Mouse (Mus musculus) mouse trophoblast stem cell (cell line): ENCODE measurements around the gene Tagap.

Source experiments
- in situ Hi-C, 2 experiments: fragments of 300-500 bp; cut with MseI, MboI; formaldehyde crosslinking; loops; 2 replicates in 1 of 2; 3 replicates in 1 of 2; pipeline ENCODE4 v1.15.1; 2025

The Tagap gene

DNA sequence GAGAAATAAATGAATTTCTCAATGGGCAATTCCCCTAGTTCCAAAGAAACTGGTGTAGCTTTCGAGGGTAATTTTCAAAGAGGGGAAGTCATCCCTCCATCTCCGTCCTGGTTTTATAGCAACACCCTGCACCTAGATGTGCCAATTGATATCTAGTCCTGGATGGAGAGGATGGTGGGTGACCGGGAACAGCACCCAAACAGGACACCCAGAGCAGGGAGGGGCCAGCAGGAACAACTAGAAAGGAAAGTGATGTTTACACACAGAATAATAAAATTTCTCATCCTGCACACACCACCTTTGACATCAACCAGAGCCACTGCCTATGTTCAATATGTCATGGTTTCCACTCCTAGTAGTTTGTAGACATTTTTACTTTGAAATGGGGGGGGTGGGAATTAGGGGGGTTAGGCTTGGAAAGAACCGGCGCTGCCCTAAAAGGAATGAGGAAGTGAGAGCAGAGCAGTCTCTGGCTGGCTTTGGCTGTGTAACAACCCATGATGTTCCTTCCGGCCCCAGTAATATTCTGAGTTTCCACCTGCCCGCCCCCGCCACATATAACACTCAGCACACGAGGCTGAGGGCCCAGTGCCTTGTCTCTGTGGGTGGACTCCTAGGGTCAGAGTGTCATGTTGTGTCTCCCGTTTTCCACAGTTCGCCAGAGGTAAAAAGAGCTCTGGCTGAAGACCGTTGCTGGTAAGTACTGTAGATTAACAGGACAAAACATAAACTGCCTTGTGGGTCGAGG is at the start of gene Tagap:
Gene Tagap (plus strand): TSS at position 588 of the 748 bp plus-strand sequence.
- in situ Hi-C loops = no loop called here

GRCm38 (mm10) chr17:7876541-7876940 is 49.3 kb upstream of the Tagap start:
- in situ Hi-C loops = no loop called here

DNA sequence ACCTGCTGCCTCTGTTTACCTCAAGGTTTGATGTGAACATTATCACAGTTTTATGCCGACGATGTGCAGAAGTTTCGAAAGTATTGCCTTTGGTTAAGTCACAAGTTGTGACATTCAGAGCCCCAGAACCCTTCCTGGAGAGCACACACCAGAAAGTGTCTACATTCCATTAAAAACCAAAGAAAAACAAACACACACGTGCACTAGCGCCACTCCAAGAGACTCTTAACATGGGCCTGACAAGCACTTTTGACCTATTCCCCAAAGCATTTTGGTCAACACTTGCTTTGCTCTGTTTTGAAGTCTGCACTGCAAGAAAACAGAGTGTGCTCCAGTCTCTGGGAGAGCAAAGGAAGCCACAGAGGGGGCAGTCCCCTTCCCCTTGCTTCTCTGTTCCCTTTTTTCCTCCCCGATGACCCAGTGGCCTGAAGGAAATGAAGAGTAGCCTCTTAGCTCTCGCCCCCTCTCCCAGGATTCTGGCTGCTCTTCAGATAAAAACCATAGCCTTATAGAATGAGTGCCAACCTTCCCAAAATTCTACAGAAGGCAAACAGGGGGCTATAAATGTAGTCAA is 48.5 kb upstream of the Tagap start:
- in situ Hi-C loops = no loop called here

GRCm38 (mm10) chr17:7877878-7878277 is 47.9 kb upstream of the Tagap start:
- in situ Hi-C loops = no loop called here

DNA sequence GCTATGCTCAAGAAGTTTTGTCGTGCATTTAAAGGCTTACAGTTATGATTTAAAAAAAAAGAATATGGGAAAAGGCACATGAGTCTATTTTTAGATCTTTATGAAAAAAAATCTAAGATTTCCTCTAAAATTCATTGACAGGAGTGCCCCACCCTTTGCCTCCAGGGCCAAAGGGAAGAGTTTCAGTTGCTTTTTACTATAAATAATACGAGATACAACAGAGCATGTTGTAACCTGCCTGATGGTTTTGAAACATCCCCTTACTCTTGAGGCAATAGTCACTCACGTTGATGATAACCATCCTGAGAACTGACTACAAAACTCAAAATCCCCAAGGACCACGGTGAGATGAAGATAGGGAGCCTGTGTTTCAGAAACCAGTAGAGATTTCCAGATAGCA is 46.3 kb upstream of the Tagap start:
- in situ Hi-C loops = no loop called here

GRCm38 (mm10) chr17:7883126-7883525 is 42.7 kb upstream of the Tagap start:
- in situ Hi-C loops = no loop called here

DNA sequence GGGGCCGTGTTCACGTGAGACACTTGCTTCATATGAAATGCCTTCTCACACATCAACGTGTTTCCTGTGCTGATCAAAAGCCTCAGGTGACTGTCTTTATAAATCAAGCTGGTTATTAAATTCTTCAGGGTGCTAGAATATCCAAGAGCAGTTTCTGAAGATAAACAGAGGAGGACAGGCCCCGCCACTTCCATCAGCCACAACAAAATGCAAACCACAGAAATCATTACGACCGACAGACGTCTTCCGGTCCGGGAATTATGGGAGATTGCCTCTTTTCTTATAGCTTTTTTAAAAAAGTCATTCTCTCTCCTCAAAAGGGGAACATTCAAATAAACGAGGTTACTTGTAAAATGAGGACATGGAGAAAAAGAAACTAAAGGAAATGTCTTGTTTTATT is 41.2 kb upstream of the Tagap start:
- in situ Hi-C loops = no loop called here

- in situ Hi-C loops = no loop called here
Measured at GRCm38 (mm10) chr17:7887071-7887815, 38.6 kb upstream of the Tagap start.

DNA sequence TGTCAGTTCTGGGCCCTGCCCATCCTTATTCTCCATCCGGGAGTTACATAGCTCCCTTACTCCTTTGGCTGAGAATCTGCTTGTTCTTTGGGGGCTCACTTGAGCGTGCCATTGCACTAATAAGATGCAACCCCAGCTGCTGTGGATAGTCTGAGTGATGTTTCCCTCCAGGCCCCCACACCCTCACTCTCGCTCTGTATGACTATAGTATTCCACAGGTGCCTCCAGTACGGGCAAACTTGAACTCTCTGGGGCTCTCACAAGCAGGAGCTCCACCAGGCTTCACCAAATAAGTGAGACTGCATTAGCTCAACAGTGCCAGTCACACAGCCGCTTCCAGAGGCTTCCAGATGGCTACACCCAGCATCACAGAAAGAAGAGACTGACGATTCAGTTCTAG is 37.5 kb upstream of the Tagap start:
- in situ Hi-C loops = no loop called here

- in situ Hi-C loops = no loop called here
Measured at GRCm38 (mm10) chr17:7889026-7889425, 36.8 kb upstream of the Tagap start.

- in situ Hi-C loops = no loop called here
Measured at GRCm38 (mm10) chr17:7892676-7893075, 33.1 kb upstream of the Tagap start.

- in situ Hi-C loops = no loop called here
Measured at GRCm38 (mm10) chr17:7894094-7894493, 31.7 kb upstream of the Tagap start.

- in situ Hi-C loops = no loop called here
Measured at GRCm38 (mm10) chr17:7896047-7896635, 29.7 kb upstream of the Tagap start.

- in situ Hi-C loops = no loop called here
Measured at GRCm38 (mm10) chr17:7897120-7897519, 28.7 kb upstream of the Tagap start.

DNA sequence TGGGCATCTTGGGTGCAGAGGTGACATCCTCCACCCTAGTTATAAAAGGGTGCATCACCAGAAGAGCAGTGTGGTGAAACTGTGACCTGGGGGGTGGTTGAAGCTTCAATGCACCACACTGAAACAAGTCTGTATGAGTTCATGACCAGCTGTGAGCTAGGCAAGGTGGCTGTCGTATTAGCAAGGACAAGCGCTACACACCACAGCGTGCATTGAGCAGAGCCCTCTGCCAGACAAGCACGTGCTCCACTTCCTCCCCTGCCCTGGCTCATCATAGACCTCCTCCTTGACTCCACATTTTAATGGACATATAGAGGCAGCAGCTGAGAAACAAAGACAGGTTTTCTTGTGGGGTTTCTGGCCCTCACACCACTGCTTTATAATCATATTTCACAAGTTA is 28.0 kb upstream of the Tagap start:
- in situ Hi-C loops = no loop called here

- in situ Hi-C loops = no loop called here
Measured at GRCm38 (mm10) chr17:7899233-7899632, 26.6 kb upstream of the Tagap start.

- in situ Hi-C loops = no loop called here
Measured at GRCm38 (mm10) chr17:7899961-7900360, 25.8 kb upstream of the Tagap start.

- in situ Hi-C loops = no loop called here
Measured at GRCm38 (mm10) chr17:7901536-7901935, 24.3 kb upstream of the Tagap start.

DNA sequence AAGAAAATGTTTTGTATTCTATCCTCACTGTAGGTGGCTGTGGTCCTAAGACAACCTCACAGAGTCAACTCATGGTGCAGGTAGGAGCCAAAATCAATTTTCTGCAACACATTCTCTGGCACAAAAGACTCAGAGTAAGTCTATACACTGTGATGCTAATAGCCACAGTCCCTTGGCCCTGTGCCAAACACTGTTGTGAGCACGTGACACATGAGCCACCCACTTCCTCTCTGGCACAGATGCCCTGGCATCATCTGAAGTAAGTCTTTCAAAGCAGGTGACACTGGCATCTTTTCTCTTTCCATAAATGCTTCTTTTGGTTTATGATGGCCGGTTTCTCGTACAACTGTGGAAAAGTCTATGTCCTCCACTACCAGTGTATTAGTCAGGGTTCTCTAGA is 23.4 kb upstream of the Tagap start:
- in situ Hi-C loops = no loop called here

GRCm38 (mm10) chr17:7904992-7905391 is 20.8 kb upstream of the Tagap start:
- in situ Hi-C loops = no loop called here

DNA sequence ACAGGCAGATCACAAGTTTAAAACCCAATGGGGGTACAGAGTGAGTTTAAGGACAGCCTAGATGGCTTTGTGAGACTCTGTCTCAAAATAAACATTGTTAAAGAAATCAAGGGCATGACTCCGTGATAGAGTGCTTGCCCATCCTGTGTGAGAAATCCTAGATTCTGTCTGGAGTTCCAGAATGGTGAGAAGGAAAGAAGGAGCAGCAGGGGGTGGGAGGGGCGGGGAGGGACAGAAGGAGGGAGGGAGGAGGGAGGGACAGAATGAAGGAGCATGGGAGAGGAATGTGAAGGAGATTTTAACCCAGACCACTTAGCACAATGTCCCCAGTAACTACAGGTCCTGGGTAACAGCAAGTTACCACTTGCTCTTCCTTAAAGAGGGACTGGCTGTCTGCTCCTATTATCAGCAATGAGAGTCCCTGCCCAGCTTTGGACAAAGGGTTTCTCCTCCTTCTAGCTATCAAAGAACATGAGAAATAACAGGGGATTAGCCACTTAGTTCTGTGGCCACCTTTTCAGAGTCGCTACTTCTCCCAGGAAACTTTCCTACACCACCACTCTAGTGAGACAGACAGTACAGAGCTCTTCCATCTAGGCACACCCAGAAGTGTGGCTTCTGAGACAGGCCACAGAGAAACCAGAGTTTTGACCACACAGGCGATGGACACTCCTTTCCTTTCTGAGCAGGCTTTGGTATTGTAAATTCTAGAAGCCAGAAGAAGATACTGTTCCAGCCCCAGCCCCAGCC is 19.7 kb upstream of the Tagap start:
- in situ Hi-C loops = no loop called here
